Mouse (Mus musculus) heart, adult 18-20 months (tissue): ENCODE data around the gene Upk3bl. TPM values are rescaled to one million over a fixed set of nuclear protein-coding genes. Genes with fewer than 3 reads are reported as not detected.
A peak's percentile ranks its signal among the peaks of the same experiment; 100 is the strongest.

Experiments
- DNase-seq, 2 experiments: peaks; one replicate each; pipeline ENCODE4 v3.0.0; 2021 to 2022; ENCODE audit warnings: mixed read lengths in 1 of 2
- long read RNA-seq, 2 experiments: library from polyadenylated mRNA; stranded (forward); transcript quantifications; one replicate each; pipeline ENCODE4 v2.0.0; 2021
- total RNA-seq, 2 experiments: library from RNA; stranded (reverse); gene quantifications; 2 replicates each; pipeline ENCODE4 v1.2.3; 2021

Upk3bl gene
- not detected for total RNA-seq
- long read RNA-seq, experiment 1, result 0 reads
- long read RNA-seq, experiment 2, result 0 reads

- DNase-seq, result no peak
Measured at GRCm38 (mm10) chr5:136054301-136055077, at the start of gene Upk3bl. Upk3bl (plus strand) TSS chr5:136054492.

- DNase-seq, result no peak
Measured at GRCm38 (mm10) chr5:136004537-136004936, 49.8 kb upstream of the Upk3bl start.

GRCm38 (mm10) chr5:136007745-136008144, 46.5 kb upstream of the Upk3bl start:
- no peak for DNase-seq

GRCm38 (mm10) chr5:136014877-136015276, 39.4 kb upstream of the Upk3bl start:
- peak; percentile 20 to 42 for DNase-seq

- DNase-seq, result peak in 1 of 2 experiments; percentile 15
Measured at GRCm38 (mm10) chr5:136015586-136015985, 38.7 kb upstream of the Upk3bl start.

- peak; percentile 19 to 42 for DNase-seq
Measured at GRCm38 (mm10) chr5:136016014-136016876, 38.0 kb upstream of the Upk3bl start.

GRCm38 (mm10) chr5:136017262-136017661, 37.0 kb upstream of the Upk3bl start:
- DNase-seq, result peak; percentile 26 to 50

GRCm38 (mm10) chr5:136018726-136019125, 35.6 kb upstream of the Upk3bl start:
- no peak for DNase-seq

- DNase-seq, result peak in 1 of 2 experiments; percentile 37
Measured at GRCm38 (mm10) chr5:136019907-136020306, 34.4 kb upstream of the Upk3bl start.

GRCm38 (mm10) chr5:136025712-136026111, 28.6 kb upstream of the Upk3bl start:
- DNase-seq, result peak in 1 of 2 experiments; percentile 23

GRCm38 (mm10) chr5:136026859-136027258, 27.4 kb upstream of the Upk3bl start:
- DNase-seq, result no peak

- no peak for DNase-seq
Measured at GRCm38 (mm10) chr5:136027612-136028311, 26.5 kb upstream of the Upk3bl start.

- DNase-seq, result no peak
Measured at GRCm38 (mm10) chr5:136034868-136035267, 19.4 kb upstream of the Upk3bl start.

- DNase-seq, result no peak
Measured at GRCm38 (mm10) chr5:136035285-136035684, 19.0 kb upstream of the Upk3bl start.

GRCm38 (mm10) chr5:136036667-136037066, 17.6 kb upstream of the Upk3bl start:
- DNase-seq, result no peak

GRCm38 (mm10) chr5:136038258-136039214, 15.8 kb upstream of the Upk3bl start, which contains the start of gene Upk3b:
Upk3b (plus strand) TSS chr5:136038496.
- peak in 1 of 2 experiments; percentile 45 for DNase-seq

GRCm38 (mm10) chr5:136040210-136040609, 14.1 kb upstream of the Upk3bl start:
- no peak for DNase-seq

GRCm38 (mm10) chr5:136041260-136041659, 13.0 kb upstream of the Upk3bl start:
- no peak for DNase-seq

GRCm38 (mm10) chr5:136041666-136042065, 12.6 kb upstream of the Upk3bl start:
- DNase-seq, result no peak

GRCm38 (mm10) chr5:136044865-136045264, 9.4 kb upstream of the Upk3bl start:
- DNase-seq, result no peak

- DNase-seq, result no peak
Measured at GRCm38 (mm10) chr5:136045408-136045807, 8.9 kb upstream of the Upk3bl start.
